Mouse (Mus musculus): ENCODE results near the gene Mocs3.

Gene Mocs3

DNA sequence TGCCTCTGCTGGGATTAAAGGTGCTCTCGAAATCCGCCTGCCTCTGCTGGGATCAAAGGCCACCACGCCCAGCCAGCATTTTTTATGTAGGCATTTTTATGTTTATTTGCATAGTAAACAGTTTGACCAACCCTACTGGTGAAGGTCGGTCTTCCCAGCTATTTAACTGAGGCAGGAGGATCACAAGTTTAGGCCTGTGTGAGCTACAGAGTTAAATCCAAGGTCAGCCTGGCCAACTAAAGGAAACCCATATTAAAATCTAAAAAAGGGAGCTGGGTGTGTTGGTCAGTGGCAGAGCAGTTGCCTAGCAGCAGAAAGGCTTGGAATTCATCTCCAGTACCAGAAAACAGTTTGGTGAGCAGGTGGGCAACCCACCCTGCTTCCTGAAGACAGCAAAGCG lies 2.9 kb downstream of the Mocs3 start:
- in situ Hi-C loops (cut with MseI, MboI): loop anchor here in 1 of 2 experiments (25.0 kb wide), 1 partner anchor 629 kb away; no protein-coding TSS in a partner anchor

DNA sequence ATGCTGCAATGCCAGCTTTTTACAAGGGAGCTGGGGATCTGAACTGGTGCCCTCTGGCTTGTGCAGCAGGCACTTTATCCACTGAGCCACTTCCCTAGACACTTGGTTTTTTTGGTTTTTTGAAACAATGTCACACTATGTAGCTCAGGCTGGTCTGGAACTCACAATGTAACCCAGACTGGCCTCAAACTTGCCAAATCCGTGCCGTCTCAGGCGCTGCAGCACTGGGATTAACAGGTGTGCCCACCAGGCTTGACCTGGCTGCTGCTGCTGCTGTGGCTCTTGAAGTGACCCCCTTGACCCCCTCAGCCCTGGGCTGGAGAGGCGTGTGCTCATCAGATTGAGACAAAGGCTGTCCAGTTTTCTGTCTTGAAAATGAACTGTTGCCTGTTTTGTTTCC lies 7.9 kb downstream of the Mocs3 start:
- in situ Hi-C loops (cut with MseI, MboI): loop anchor here in 1 of 2 experiments (25.0 kb wide), 1 partner anchor 624 kb away; no protein-coding TSS in a partner anchor

DNA sequence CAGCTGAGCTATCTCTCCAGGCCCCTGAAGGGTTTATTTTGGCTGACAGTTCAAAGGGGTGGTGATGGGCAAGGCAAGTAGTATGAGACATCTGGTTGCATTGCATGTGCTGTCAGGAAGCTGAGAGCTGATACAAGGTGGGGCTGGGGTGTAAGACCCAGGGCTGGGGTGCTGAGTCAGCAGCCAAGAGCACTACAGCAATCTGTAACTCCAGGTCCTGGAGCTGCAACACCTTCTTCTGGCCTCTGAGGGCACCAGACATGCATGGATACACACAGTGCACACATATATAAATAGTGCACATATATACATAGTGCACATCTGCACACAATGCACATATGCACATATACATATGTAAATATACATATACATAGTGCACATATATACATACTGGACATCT lies 12.4 kb downstream of the Mocs3 start:
- in situ Hi-C loops (cut with MseI, MboI): loop anchor here in 1 of 2 experiments (25.0 kb wide), 1 partner anchor 619 kb away; no protein-coding TSS in a partner anchor

DNA sequence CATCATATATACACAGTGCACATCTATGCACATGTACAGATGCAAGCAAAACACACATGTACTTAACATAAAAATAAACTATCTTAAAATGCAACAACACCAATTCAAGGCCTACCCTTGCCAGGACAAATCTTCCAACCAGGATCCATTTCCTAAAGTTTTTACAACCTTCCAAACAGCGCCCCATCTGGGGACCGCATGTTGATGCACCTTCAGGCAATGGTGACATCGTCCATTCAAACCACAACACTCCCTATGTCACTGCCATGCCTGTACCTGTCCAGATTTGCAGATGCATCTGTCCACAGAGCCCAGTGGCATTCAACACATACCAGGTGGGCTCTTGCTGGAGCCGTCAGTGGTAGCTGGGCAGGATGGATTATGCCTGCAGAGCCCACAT lies 12.9 kb downstream of the Mocs3 start:
- in situ Hi-C loops (cut with MseI, MboI): loop anchor here in 1 of 2 experiments (25.0 kb wide), 1 partner anchor 619 kb away; no protein-coding TSS in a partner anchor

DNA sequence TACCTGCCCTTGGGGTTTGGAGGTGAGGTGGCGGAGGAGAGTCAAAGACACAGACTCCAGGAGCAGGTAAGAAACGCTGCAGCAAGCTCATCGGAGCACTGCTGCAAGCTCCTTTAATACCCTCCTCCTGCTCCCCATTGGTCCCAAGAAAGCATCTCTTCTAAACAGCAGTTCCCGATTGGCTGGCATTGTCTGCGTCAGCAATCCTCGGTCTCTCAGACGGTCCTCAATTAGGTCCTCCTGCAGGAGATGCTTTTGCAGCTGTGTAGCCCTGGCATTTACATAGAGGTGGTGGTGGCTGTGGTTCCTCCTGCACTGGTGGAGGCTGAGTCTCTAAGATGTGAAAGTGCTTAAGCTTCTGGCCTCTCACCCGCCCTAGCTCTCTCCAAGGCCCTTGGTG lies 15.1 kb downstream of the Mocs3 start:
- in situ Hi-C loops (cut with MseI, MboI): loop anchor here in 1 of 2 experiments (5.0 to 25.0 kb wide), 2 partner anchors 197 to 617 kb away; no protein-coding TSS in a partner anchor

DNA sequence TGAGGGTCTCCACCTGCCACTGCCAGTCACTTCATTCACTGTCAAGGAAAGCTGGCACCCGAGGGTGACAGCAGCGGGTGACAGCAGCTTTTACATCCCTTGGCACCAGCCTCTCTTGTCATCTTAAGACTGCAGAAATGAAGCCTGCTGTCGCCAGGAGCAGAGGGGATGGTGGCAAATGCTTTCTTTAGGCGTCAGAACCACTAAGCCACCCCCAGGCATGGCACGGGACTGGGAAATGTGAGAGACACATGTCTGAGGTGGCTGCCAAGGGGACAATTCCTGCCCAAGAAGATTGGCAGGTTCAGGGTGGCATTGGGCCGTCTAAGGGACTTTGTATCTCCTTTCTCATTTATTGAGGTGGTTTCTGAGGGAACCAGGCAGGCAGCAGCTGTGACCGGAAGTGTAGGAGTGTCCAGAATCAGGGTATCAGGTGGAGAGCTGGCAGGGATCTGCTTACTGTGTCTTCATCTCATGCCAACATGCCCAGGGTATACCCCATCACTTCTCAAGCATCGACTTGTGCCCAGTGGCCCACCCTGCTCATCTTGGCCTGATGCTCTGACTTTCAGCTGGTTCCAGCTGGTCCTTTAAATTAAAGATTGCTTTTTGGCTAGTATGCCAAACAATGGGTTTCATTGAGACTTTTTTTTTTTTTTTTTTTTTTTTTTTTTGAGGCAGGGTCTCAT lies 17.9 kb downstream of the Mocs3 start:
- in situ Hi-C loops (cut with MseI, MboI): loop anchor here in 1 of 2 experiments (5.0 to 25.0 kb wide), 2 partner anchors 194 to 614 kb away; no protein-coding TSS in a partner anchor

DNA sequence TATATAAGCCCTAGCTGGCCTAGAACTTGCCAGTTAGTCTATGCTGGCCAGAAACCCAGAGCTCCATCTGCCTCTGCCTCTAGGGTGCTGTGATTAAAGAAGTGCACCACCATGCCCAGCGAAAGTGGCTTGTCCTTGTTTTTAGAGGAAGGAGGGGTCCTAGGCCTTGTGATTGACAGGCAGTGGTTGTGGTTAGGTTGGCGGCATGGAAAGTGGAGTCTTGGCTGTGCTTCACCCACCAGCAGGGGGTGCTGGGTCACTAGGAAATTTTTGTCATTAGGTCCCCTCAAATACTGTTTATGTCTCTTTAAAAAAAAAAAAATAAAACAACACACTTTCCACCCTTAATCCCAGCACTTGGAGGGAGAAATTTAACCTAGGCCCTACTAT lies 18.4 kb downstream of the Mocs3 start:
- in situ Hi-C loops (cut with MseI, MboI): loop anchor here in 1 of 2 experiments (5.0 to 25.0 kb wide), 2 partner anchors 193 to 613 kb away; no protein-coding TSS in a partner anchor

DNA sequence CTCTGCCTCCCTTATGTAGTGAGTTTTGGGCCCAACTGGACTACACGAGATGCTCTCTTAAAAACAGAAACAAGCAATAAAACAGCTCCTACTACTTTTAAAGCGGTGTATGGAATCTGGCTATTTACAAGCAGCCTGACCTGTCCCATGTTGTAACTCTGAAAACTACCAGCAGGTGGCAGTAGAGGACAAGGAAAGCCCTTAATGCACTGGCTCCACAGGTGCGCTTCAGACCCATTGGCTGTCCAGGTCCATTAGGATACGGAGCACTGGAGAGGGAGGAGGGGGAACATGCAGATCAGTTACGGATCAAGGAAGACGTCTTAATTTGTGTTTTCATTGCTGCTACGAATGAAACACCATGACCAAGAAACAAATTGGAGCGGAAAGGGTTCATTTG lies 19.8 kb downstream of the Mocs3 start:
- in situ Hi-C loops (cut with MseI, MboI): loop anchor here (5.0 to 25.0 kb wide), 2 partner anchors 202 to 387 kb away; no protein-coding TSS in a partner anchor

DNA sequence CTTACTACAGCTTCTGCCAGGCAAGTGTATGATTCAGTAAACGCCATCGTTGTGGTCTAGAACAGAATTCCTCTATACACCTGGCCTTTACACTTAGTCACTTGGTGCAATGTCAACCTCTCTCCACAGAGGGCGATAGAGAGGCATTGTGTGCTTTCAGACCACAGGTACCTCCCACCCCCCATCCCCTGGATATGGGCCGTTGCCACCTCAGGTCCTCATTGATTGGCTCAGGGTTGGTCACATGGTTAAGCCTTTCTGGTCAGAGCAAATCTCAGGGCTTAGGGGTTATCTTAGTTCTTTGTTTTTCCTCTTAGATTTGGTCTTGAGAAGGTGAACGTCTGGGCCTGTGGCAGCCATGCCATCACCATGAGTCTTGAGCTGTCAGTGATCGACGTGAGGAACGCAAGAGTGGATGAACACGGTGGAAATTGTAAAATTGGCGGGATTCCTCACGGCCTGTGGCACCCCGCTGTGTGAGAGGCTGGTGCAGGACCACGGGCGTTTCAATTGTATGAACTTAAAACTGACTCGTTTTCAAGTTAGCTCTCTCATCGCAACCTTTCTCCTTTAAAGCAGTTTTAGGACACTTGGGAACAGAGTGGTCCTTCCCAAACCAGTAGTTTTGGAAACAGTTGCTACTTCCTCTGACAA lies 22.3 kb downstream of the Mocs3 start:
- in situ Hi-C loops (cut with MseI, MboI): loop anchor here (5.0 to 25.0 kb wide), 2 partner anchors 200 to 385 kb away; no protein-coding TSS in a partner anchor

DNA sequence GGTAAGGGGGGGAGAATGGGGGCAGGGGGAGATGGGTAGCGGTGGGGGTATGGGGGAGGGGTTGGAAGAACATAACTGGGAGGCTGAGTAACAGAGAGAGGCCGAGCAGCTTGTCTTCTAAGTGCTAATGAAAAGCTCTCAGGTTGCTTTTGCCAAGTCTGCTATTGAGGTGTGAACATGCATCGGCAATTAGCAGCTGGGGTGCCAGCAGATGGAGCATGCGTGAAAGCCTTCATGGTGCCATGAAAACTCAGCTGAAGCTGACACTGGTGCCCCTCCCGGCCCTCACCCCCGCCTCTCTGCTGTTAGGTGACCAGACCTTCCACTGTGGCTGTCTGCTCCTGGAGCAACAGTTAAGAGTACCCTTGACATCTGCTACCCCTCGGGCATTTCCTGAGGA lies 23.4 kb downstream of the Mocs3 start:
- in situ Hi-C loops (cut with MseI, MboI): loop anchor here (5.0 to 25.0 kb wide), 2 partner anchors 198 to 383 kb away; no protein-coding TSS in a partner anchor

DNA sequence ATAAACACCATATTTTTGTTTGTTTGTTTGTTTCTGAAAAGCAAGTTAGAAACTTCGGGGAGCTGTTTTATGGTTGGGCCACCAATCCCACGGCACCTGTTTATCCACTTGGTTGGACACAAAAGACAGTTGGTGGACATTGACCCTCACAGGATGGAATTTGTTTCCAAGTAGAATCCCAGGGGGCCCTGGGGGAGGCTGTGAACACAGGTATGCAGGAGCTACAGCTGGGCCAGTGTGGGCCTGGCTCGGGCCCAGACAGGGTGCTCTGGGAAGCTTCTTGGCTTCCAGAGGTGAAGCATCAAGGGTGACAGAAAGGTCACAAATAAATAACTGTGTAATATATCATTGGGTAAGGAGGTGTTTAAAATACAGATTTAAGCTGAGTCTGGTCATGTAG lies 26.1 kb downstream of the Mocs3 start:
- in situ Hi-C loops (cut with MseI, MboI): loop anchor here (25.0 kb wide), 1 partner anchor 381 kb away; no protein-coding TSS in a partner anchor

DNA sequence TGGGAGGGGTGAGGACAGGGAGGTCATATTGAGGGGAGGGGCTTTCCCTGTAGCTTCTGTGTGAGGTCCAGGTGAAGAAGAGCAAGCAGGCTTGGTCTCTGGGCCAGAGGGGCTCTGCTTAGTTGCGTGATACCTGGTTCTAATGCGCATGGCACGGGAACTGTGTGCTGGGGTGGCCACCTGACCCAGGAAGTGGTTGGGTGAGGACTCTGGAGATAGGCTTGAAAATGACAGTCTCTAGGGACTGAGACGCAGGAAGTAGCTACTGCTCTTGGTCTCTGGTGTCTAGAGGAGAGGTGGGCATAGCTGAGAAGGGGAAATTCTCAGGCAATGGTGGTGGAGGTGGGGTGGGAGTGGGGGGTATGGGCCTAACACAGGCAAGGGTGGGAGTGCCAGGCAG lies 26.8 kb downstream of the Mocs3 start:
- in situ Hi-C loops (cut with MseI, MboI): loop anchor here (25.0 kb wide), 1 partner anchor 380 kb away; no protein-coding TSS in a partner anchor

DNA sequence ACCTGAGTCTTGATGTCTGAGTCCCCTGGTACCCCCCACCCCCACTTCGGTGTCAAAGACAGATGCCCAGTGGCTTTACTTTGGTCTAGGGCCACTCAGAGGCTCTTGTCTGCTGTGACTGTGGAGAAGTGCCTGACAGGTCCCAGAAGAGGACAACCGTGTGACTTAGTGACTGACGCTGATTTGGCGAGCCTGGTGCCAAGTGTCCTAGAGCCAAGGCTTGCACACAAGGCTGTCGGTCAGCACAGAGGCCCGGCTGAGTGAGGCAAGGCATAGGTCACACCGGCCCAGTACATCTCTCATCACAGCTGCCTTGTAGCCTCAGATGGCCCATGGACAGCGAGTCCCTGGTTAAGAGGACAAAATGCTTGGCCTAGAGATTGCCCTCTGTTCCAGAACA lies 28.6 kb downstream of the Mocs3 start:
- in situ Hi-C loops (cut with MseI, MboI): loop anchor here (25.0 kb wide), 1 partner anchor 378 kb away; no protein-coding TSS in a partner anchor

DNA sequence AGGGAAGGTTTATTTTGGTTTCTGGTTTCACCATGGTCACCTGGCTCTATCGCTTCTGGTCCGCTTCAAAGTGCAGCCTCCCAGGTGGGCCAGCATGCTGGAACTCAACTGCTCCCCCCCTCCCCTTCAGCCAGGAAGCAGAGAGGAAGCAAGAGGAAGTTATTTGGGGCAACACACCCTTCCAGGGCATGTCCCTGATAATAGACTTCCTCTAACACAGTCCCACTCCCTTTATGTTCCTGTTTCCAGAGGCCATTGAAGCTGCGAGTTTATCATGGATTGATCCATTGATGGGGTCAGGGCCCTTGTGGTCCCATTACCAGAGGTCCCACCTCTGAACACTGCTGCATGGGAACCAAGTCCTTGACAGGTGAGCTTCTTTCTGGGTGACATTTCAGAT lies 29.7 kb downstream of the Mocs3 start:
- in situ Hi-C loops (cut with MseI, MboI): loop anchor here (25.0 kb wide), 1 partner anchor 377 kb away; no protein-coding TSS in a partner anchor

DNA sequence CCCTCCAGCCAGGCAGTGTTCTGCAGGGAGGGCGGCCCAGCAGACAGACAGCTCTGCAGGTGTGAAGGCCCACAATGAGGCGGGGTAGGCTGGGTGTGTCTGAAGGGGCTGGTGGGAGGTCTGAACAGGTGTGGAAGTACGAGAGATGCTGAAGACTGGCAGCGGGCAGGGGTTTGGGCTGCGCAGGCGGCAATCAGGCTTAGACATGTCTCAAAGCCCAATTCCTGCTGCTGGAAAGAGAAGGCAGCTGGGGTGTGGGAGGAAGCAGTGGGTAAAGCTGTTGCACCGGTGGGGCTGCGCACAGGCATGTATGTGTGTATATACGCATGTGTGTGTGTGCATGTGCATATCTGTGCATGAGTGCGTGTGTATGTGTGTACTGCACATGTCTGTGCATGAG lies 30.5 kb downstream of the Mocs3 start:
- in situ Hi-C loops (cut with MseI, MboI): loop anchor here (25.0 kb wide), 1 partner anchor 376 kb away; no protein-coding TSS in a partner anchor

DNA sequence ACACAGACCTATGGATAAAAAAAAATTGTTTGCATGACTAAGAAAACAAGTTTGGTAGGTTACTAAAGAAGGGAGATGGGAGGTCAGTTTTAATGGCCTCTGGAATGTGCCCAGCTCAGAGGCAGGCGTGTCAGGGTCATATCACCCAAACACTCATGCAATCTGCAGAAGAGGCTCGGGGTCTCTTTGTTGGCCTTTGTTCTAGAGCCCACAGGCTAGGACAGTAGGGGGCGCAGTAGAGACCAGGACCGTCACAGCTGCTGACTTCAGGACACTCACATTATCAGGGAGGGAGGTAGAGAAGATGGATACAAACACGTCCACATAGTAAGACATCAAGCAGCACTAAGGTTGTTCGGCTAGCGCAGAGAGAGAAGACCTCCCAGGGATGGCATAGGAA lies 37.6 kb downstream of the Mocs3 start:
- in situ Hi-C loops (cut with MseI, MboI): loop anchor here (25.0 kb wide), 1 partner anchor 369 kb away; no protein-coding TSS in a partner anchor

DNA sequence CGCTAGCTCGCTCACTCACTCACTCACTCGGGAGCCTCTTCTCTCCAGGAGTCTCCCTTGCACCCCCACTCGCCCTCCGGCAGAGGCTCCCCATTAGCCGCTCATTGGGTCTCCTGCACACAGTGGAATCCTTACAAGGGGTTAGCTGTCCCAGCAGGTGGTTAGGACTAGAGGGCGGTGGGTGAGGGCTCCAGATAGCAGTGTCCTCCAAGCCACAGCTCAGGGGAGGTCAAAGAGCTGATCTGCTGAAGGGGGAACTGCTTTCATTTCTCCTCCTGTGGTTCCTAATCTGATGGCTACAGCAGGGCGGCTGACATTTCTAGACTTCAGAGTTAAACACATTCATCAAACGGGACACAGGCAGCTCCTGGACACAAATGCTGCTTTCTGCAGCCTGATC lies 43.0 kb downstream of the Mocs3 start:
- in situ Hi-C loops (cut with MseI, MboI): loop anchor here (25.0 kb wide), 1 partner anchor 364 kb away; no protein-coding TSS in a partner anchor

DNA sequence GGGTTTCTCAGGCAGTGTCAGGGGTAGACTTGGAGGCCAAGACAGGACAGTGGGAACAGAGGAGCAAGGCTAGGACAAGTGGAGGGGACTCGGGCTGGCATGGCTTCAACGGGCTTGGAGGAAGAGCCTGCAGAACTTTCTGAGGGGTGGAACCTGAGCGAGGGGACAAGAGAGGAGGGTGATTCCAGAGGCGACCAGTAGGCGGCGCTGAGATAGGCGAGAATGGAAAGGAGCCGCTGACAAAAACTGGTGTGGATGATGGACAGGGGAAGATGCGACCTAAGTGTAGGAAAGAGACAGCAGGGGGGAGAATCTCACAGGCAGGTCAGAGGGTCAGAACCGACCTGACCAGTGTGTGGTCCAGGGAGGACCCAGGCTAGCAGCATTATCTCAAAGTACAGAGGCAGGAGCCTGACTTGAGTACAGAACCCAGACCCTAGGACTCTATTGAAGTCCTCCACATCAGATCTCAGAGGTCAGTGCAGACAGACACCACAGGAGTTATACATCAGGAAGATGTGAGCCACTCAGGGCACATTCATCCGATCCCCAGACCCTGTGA lies 44.0 kb downstream of the Mocs3 start:
- in situ Hi-C loops (cut with MseI, MboI): loop anchor here (25.0 kb wide), 1 partner anchor 363 kb away; no protein-coding TSS in a partner anchor

DNA sequence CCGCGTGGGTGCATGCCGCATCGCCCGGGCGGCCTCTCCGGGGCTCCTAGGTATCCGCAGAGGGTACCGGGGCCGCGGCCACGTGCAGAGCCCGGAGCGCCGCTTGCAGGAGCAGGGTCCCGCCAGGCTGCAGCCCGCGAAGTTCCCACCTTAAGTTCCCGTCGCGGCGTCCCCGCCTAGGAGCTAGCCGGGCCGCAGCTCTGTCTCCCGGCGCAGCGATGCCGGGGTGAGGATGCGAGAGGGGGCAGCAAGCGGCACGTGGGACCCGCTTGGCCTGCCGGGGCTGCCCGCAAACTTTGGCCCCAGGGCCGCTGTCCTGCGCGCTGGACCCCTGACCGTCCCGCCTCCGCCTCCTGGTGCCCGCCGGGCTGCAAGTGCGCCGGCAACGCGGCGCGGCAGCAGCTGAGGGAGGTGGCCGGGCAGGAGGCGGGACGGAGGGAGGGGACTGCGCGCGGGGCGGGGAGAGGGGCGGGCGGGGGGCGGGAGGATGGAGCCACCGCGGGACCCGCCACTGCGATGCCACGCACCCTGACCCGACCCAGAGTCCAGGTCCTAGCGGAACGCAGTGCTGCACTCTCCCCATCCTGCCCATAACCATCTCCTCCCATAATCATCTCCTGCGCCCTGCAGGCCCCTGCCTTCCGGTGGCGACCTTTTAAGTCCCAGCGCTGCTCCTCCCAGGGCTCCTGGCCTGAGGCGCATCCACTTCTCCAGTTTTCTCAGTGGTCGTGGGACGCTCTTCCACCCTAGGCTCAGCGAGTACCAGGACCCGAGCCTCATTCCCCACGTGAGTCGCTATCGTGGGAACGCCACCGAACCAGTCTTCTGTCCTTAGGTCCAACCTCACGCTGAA lies 50.5 kb downstream of the Mocs3 start:
- in situ Hi-C loops (cut with MseI, MboI): no loop called here

DNA sequence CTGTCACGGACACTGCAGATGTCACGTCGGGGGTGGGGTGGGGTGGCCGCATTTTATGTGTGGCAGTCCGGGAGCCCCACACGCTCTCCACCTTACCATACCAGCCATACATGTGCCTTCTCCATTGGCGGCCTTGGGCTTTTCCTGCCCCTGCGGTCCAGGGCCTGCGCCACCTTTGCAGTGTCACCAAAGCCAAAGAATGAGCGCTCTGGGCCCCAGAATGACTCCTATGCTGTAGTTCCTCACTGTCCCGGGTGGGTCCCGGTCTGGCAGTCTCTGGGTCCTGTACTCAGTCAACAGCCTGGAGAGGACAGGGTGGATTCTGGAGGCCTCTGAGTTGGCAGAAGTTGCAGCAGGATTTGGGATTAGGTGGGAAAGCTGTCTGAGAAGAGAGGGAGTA lies 51.2 kb downstream of the Mocs3 start, which contains the start of gene Kcng1:
TSS of gene Kcng1 (minus strand) at position 155 of the 400 bp plus-strand sequence.
- in situ Hi-C loops (cut with MseI, MboI): no loop called here
